In the genomic region with DNA sequence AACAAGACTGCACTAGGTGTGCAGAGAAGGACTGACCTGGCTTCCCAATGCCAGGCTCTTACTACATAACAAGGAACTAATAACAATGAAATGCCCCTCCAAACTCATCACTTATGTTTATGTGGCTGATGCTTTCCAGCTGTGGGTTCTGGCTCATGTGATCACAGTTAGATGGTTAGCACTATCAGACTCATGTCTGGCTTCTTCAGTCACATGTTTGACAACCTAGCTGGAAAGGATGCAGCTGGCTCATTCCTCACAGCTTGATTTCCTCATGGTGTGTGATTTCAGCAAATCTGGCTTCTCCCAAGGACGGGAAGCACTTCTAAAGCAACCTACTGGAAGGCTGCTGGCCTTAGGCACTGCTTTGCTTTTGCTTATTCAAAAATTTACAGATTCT, we compare ENCODE assay signal across 11 mouse cellular contexts. TPM values are rescaled to one million over a fixed set of nuclear protein-coding genes. Genes with fewer than 3 reads are reported as not detected.
DNase-seq lines count a peak whose midpoint lies in the region; ATAC-seq and TF ChIP-seq lines count a peak whose summit lies in the region.
"Had no signal": no experiment of that assay in that cellular context is flagged by ENCODE, and none has a peak within 500 bp of the region (broad histone marks: within the 10 kb centered on the region; RNA-seq: fewer than 3 reads in every experiment).

No protein-coding gene starts in this region.

- H3K4me2 ChIP-seq in lung, embryonic 16.5 days (ENCODE audit: low read depth, low read length), result no peak overlapping the region
- no peak overlapping the region for H3K4me2 ChIP-seq in midbrain, embryonic 13.5 days (replicated peaks)
- H3K4me2 ChIP-seq: midbrain, embryonic 12.5 days had no signal

- no peak for TF ChIP-seq CTCF in thymus, adult 2 months (IDR thresholded peaks at IDR 0.05; ENCODE audit: borderline replicate concordance, control insufficient read depth, extremely low read depth, insufficient read depth, low read length, poor library complexity)

- WGBS in lung, embryonic 16.5 days, result 26% methylated on average over 1 of the region's 1 CpGs
- 75% methylated on average over 1 of the region's 1 CpGs for WGBS in thymus, adult 2 months
- WGBS in midbrain, embryonic 13.5 days, result 63% methylated on average over 1 of the region's 1 CpGs

- no peak overlapping the region for H3K9ac ChIP-seq in lung, embryonic 16.5 days (ENCODE audit: low read length)
- no peak overlapping the region for H3K9ac ChIP-seq in midbrain, embryonic 13.5 days (replicated peaks)
- H3K9ac ChIP-seq: midbrain, embryonic 12.5 days had no signal

- H3K9me3 ChIP-seq in lung, embryonic 16.5 days (ENCODE audit: control insufficient read depth, low read length), result no peaks in the 10 kb centered on the region
- H3K9me3 ChIP-seq in midbrain, embryonic 13.5 days, result no peaks in the 10 kb centered on the region
- H3K9me3 ChIP-seq: midbrain, embryonic 12.5 days had no signal

- no peak for TF ChIP-seq POLR2A in thymus, adult 2 months (IDR thresholded peaks at IDR 0.05; ENCODE audit: control insufficient read depth, extremely low read depth, insufficient read depth, low read length, poor library complexity)

- H3K36me3 ChIP-seq in lung, embryonic 16.5 days (ENCODE audit: control insufficient read depth, insufficient read depth, low read length), result no peaks in the 10 kb centered on the region
- H3K36me3 ChIP-seq in thymus, adult 2 months (ENCODE audit: control insufficient read depth, insufficient read depth, low read length), result no peaks in the 10 kb centered on the region
- H3K36me3 ChIP-seq in midbrain, embryonic 13.5 days, result no peaks in the 10 kb centered on the region
- H3K36me3 ChIP-seq: midbrain, embryonic 12.5 days had no signal

- H3K27me3 ChIP-seq in lung, embryonic 16.5 days (ENCODE audit: control insufficient read depth, insufficient read depth, low read depth, low read length), result no peaks in the 10 kb centered on the region
- H3K27me3 ChIP-seq in thymus, adult 2 months (ENCODE audit: control insufficient read depth, insufficient read depth, low read length), result no peaks in the 10 kb centered on the region
- H3K27me3 ChIP-seq in midbrain, embryonic 13.5 days, result no peaks in the 10 kb centered on the region
- H3K27me3 ChIP-seq: midbrain, embryonic 12.5 days had no signal

- peak; percentile 98 for ATAC-seq in lung, embryonic 16.5 days (ENCODE audit: low read depth)
- ATAC-seq in midbrain, embryonic 13.5 days, result no peak

- no peak overlapping the region for H3K4me3 ChIP-seq in lung, embryonic 16.5 days (ENCODE audit: low read length)
- H3K4me3 ChIP-seq in thymus, adult 2 months (ENCODE audit: control insufficient read depth, insufficient read depth, low read length), result no peak overlapping the region
- H3K4me3 ChIP-seq in midbrain, embryonic 13.5 days (replicated peaks), result no peak overlapping the region
- H3K4me3 ChIP-seq: midbrain, embryonic 12.5 days had no signal

- H3K4me1 ChIP-seq in lung, embryonic 16.5 days (replicated peaks; ENCODE audit: control insufficient read depth, insufficient read depth, low read length), result peaks cover 2% of the 10 kb centered on the region; the same call in 1 of the 2 replicates
- no peaks in the 10 kb centered on the region for H3K4me1 ChIP-seq in thymus, adult 2 months (replicated peaks; ENCODE audit: control insufficient read depth, insufficient read depth, low read length)
- no peaks in the 10 kb centered on the region for H3K4me1 ChIP-seq in midbrain, embryonic 13.5 days (replicated peaks)
- H3K4me1 ChIP-seq: midbrain, embryonic 12.5 days had no signal

- H3K27ac ChIP-seq in lung, embryonic 16.5 days (ENCODE audit: low read length), result no peak overlapping the region
- H3K27ac ChIP-seq in thymus, adult 2 months (ENCODE audit: control insufficient read depth, insufficient read depth, low read length), result no peak overlapping the region
- no peak overlapping the region for H3K27ac ChIP-seq in midbrain, embryonic 13.5 days
- H3K27ac ChIP-seq: midbrain, embryonic 12.5 days had no signal

- DNase-seq in gastrocnemius, adult 18-20 months (ENCODE audit: low spot score), result peak; percentile 9
- DNase-seq in gastrocnemius, adult 8-10 months (ENCODE audit: low spot score in 2 of 2), result no peak
- DNase-seq in embryo, embryonic 11 days, result peak; percentile 40
- DNase-seq in heart, postnatal 4 days, result peak; percentile 66
- DNase-seq in thymus, postnatal 4 days, result no peak
- DNase-seq in thymus, adult 2 months, result no peak
- DNase-seq: adrenal gland, adult 8-10 months had no signal

RNA-seq across cellular contexts. Expression of a gene that starts 12.8 kb away (rescaled TPM):
- total RNA-seq in gastrocnemius, adult 18-20 months (2021), result not detected
- total RNA-seq in gastrocnemius, adult 8-10 months (2022), result not detected
- under 1 TPM in 1 of 2 experiments, not detected in 1; 0.41 TPM for total RNA-seq in heart, postnatal 4 days (2021)
- 2.0 and 2.1 TPM in 2 replicates for polyA plus RNA-seq in lung, embryonic 16.5 days (2015; fragmentation: Nextera tagmentation; extraction: Ambion mirVana)
- polyA plus RNA-seq in thymus, adult 2 months (2012; rRNA removed), result 0.31 and 0.64 TPM in 2 replicates
- polyA plus RNA-seq in midbrain, embryonic 13.5 days (2015; fragmentation: Nextera tagmentation; extraction: Ambion mirVana), result 0.07 and 0.13 TPM in 2 replicates
- total RNA-seq: layer of hippocampus, postnatal 14 days had no signal
- polyA plus RNA-seq: midbrain, embryonic 12.5 days had no signal

RNA-seq across cellular contexts. Expression of a gene that starts 25.7 kb away (rescaled TPM):
- total RNA-seq in gastrocnemius, adult 18-20 months (2021), result under 1 TPM in 1 of 2 experiments, not detected in 1; 0.23 TPM
- total RNA-seq in gastrocnemius, adult 8-10 months (2022), result under 1 TPM in 2 of 4 experiments, not detected in 2; 0.17 to 0.20 TPM
- not detected for total RNA-seq in heart, postnatal 4 days (2021)
- polyA plus RNA-seq in lung, embryonic 16.5 days (2015; fragmentation: Nextera tagmentation; extraction: Ambion mirVana), result not detected in 2 replicates
- 0.24 and 0.47 TPM in 2 replicates for polyA plus RNA-seq in thymus, adult 2 months (2012; rRNA removed)
- not detected in 2 replicates for polyA plus RNA-seq in midbrain, embryonic 13.5 days (2015; fragmentation: Nextera tagmentation; extraction: Ambion mirVana)
- total RNA-seq: layer of hippocampus, postnatal 14 days had no signal
- polyA plus RNA-seq: midbrain, embryonic 12.5 days had no signal

RNA-seq across cellular contexts. Expression of a gene that starts 43.3 kb away (rescaled TPM):
- not detected for total RNA-seq in gastrocnemius, adult 18-20 months (2021)
- total RNA-seq in gastrocnemius, adult 8-10 months (2022), result not detected
- total RNA-seq in heart, postnatal 4 days (2021), result not detected
- not detected in 2 replicates for polyA plus RNA-seq in lung, embryonic 16.5 days (2015; fragmentation: Nextera tagmentation; extraction: Ambion mirVana)
- not detected in 2 replicates for polyA plus RNA-seq in thymus, adult 2 months (2012; rRNA removed)
- polyA plus RNA-seq in midbrain, embryonic 13.5 days (2015; fragmentation: Nextera tagmentation; extraction: Ambion mirVana), result not detected in 2 replicates
- total RNA-seq: adrenal gland, adult 8-10 months; layer of hippocampus, postnatal 14 days had no signal
- polyA plus RNA-seq: midbrain, embryonic 12.5 days had no signal

Comparison
In these comparisons a context has a peak if more than half of its experiments do, and no peak if none do; other contexts are left out.
1. DNase-seq: peak in gastrocnemius, adult 18-20 months (single experiment), embryo, embryonic 11 days (single experiment) and heart, postnatal 4 days (single experiment); none in gastrocnemius, adult 8-10 months (0 of 2), thymus, postnatal 4 days (single experiment) and thymus, adult 2 months (single experiment).